8 mouse cellular contexts compared by ENCODE assay signal in genomic region chr12:59095104-59096025, GRCm38 (mm10). TPM values are rescaled to one million over a fixed set of nuclear protein-coding genes. Genes with fewer than 3 reads are reported as not detected.
DNase-seq lines count a peak whose midpoint lies in the region; ATAC-seq and TF ChIP-seq lines count a peak whose summit lies in the region.

Mia2 (plus strand) TSS chr12:59095799.

- H3K27me3 ChIP-seq in embryonic facial prominence, embryonic 15.5 days: no peaks in the 10 kb centered on the region
- no peaks in the 10 kb centered on the region for H3K27me3 ChIP-seq in heart, embryonic 15.5 days
- H3K27me3 ChIP-seq in lung, embryonic 15.5 days: no peaks in the 10 kb centered on the region
- H3K27me3 ChIP-seq in stomach, postnatal 0 days (ENCODE audit: control insufficient read depth, insufficient read depth, low read length): no peaks in the 10 kb centered on the region

- H3K4me1 ChIP-seq in embryonic facial prominence, embryonic 15.5 days: no peaks in the 10 kb centered on the region
- H3K4me1 ChIP-seq in heart, embryonic 15.5 days (replicated peaks): no peaks in the 10 kb centered on the region
- H3K4me1 ChIP-seq in lung, embryonic 15.5 days: no peaks in the 10 kb centered on the region
- no peaks in the 10 kb centered on the region for H3K4me1 ChIP-seq in stomach, postnatal 0 days (replicated peaks; ENCODE audit: control insufficient read depth, insufficient read depth)

- peak; percentile 48 for DNase-seq in heart, adult 11 months
- DNase-seq in heart, adult 9 months (ENCODE audit: low spot score in 2 of 2): no peak
- peak; percentile 52 for DNase-seq in kidney, postnatal 10 days
- DNase-seq in stomach, postnatal 0 days (ENCODE audit: low spot score): peak; percentile 57
- no peak for DNase-seq in ovary, postnatal 36 days (ENCODE audit: low spot score)

- TF ChIP-seq CTCF in stomach, postnatal 0 days (IDR thresholded peaks at IDR 0.05; ENCODE audit: low read depth): no peak

- no peaks in the 10 kb centered on the region for H3K9me3 ChIP-seq in embryonic facial prominence, embryonic 15.5 days (replicated peaks)
- no peaks in the 10 kb centered on the region for H3K9me3 ChIP-seq in heart, embryonic 15.5 days (replicated peaks)
- no peaks in the 10 kb centered on the region for H3K9me3 ChIP-seq in lung, embryonic 15.5 days
- no peaks in the 10 kb centered on the region for H3K9me3 ChIP-seq in stomach, postnatal 0 days (ENCODE audit: control insufficient read depth, low read length)

- no peak within 1 kb of the TSS for H3K9ac ChIP-seq in embryonic facial prominence, embryonic 15.5 days
- H3K9ac ChIP-seq in heart, embryonic 15.5 days: no peak within 1 kb of the TSS
- no peak within 1 kb of the TSS for H3K9ac ChIP-seq in lung, embryonic 15.5 days
- H3K9ac ChIP-seq in stomach, postnatal 0 days (ENCODE audit: low read length): peak within 1 kb of the TSS; percentile 47

- H3K4me2 ChIP-seq in embryonic facial prominence, embryonic 15.5 days (replicated peaks): no peak within 1 kb of the TSS
- H3K4me2 ChIP-seq in heart, embryonic 15.5 days: no peak within 1 kb of the TSS
- H3K4me2 ChIP-seq in lung, embryonic 15.5 days: peak within 1 kb of the TSS; percentile 28
- H3K4me2 ChIP-seq in stomach, postnatal 0 days (replicated peaks; ENCODE audit: low read depth): peak within 1 kb of the TSS; percentile 38

- H3K4me3 ChIP-seq in embryonic facial prominence, embryonic 15.5 days (replicated peaks): no peak within 1 kb of the TSS
- H3K4me3 ChIP-seq in heart, embryonic 15.5 days: no peak within 1 kb of the TSS
- H3K4me3 ChIP-seq in lung, embryonic 15.5 days: peak within 1 kb of the TSS; percentile 13
- H3K4me3 ChIP-seq in stomach, postnatal 0 days (ENCODE audit: low read depth, low read length): peak within 1 kb of the TSS; percentile 35

- no peaks in the 10 kb centered on the region for H3K36me3 ChIP-seq in embryonic facial prominence, embryonic 15.5 days
- H3K36me3 ChIP-seq in heart, embryonic 15.5 days: no peaks in the 10 kb centered on the region
- H3K36me3 ChIP-seq in lung, embryonic 15.5 days: no peaks in the 10 kb centered on the region
- H3K36me3 ChIP-seq in stomach, postnatal 0 days (ENCODE audit: control insufficient read depth, insufficient read depth, low read length): no peaks in the 10 kb centered on the region

- no peak for ATAC-seq in embryonic facial prominence, embryonic 15.5 days (ENCODE audit: insufficient number of reproducible peaks, low FRiP score, low TSS enrichment, low read depth)
- ATAC-seq in heart, embryonic 15.5 days (replicated peaks; ENCODE audit: insufficient number of reproducible peaks, insufficient read depth, low FRiP score, low read depth): no peak
- ATAC-seq in lung, embryonic 15.5 days (ENCODE audit: borderline replicate concordance, extremely low read depth, low FRiP score, low TSS enrichment): no peak
- peak; percentile 93 for ATAC-seq in stomach, postnatal 0 days (ENCODE audit: low FRiP score, low TSS enrichment)

- no peak for TF ChIP-seq EP300 in stomach, postnatal 0 days (optimal IDR thresholded peaks at IDR 0.05)

- no peak within 1 kb of the TSS for H3K27ac ChIP-seq in embryonic facial prominence, embryonic 15.5 days (replicated peaks)
- no peak within 1 kb of the TSS for H3K27ac ChIP-seq in heart, embryonic 15.5 days
- H3K27ac ChIP-seq in lung, embryonic 15.5 days: no peak within 1 kb of the TSS; the same call in 1 of the 2 replicates
- peak within 1 kb of the TSS; percentile 82 for H3K27ac ChIP-seq in stomach, postnatal 0 days (replicated peaks)

- 76% methylated on average over 19 of the region's 19 CpGs for WGBS in embryonic facial prominence, embryonic 15.5 days
- 74% methylated on average over 19 of the region's 19 CpGs for WGBS in heart, embryonic 15.5 days
- WGBS in lung, embryonic 15.5 days: 59% methylated on average over 19 of the region's 19 CpGs
- 63% methylated on average over 19 of the region's 19 CpGs for whole genome bisulfite sequencing in stomach, postnatal 0 days

RNA-seq across cellular contexts. Expression of gene Mia2, which starts in this region (rescaled TPM):
- polyA plus RNA-seq in embryonic facial prominence, embryonic 15.5 days (2015; fragmentation: Nextera tagmentation; extraction: Ambion mirVana): 58.2 and 59.0 TPM in 2 replicates
- polyA plus RNA-seq in heart, embryonic 15.5 days (2015; fragmentation: Nextera tagmentation; extraction: Ambion mirVana): 39.6 and 44.8 TPM in 2 replicates
- 53.8 and 59.9 TPM in 2 replicates for polyA plus RNA-seq in lung, embryonic 15.5 days (2015; fragmentation: Nextera tagmentation; extraction: Ambion mirVana)
- polyA plus RNA-seq in stomach, postnatal 0 days (2015; fragmentation: Nextera tagmentation; extraction: Ambion mirVana): 60.1 and 69.4 TPM in 2 replicates

Comparison
In these comparisons a context has a peak if more than half of its experiments do, and no peak if none do; other contexts are left out.
1. DNase-seq: peak in heart, adult 11 months (single experiment), kidney, postnatal 10 days (single experiment) and stomach, postnatal 0 days (single experiment); none in heart, adult 9 months (0 of 2) and ovary, postnatal 36 days (single experiment).
2. H3K4me2 ChIP-seq: peak in lung, embryonic 15.5 days (single experiment) and stomach, postnatal 0 days (single experiment); none in embryonic facial prominence, embryonic 15.5 days (single experiment) and heart, embryonic 15.5 days (single experiment).
3. H3K4me3 ChIP-seq: peak in lung, embryonic 15.5 days (single experiment) and stomach, postnatal 0 days (single experiment); none in embryonic facial prominence, embryonic 15.5 days (single experiment) and heart, embryonic 15.5 days (single experiment).